In the genomic region with DNA sequence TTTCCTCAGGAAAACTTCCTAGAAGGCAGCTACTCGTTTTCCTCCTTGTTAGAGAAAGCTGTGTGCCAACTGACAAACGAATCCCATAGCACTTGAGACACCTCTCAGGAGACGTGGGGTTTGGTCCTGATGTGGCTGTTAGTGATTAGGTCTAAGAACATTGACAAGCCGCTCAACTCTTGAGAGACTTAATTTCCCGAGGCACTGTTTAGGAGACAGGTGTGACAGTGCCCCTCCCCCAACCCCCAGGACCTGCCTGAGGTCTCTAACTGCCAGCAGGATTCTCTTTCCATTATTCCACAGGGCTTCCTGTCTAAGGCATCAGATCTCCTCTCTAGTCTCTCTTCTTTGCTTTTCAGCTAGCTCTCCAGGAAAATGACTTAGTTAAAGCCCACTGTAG, we compare ENCODE assay signal across 20 mouse cellular contexts. TPM values are rescaled to one million over a fixed set of nuclear protein-coding genes. Genes with fewer than 3 reads are reported as not detected.
A peak's percentile ranks its signal among the peaks of the same experiment; 100 is the strongest.
DNase-seq lines count a peak whose midpoint lies in the region; ATAC-seq and TF ChIP-seq lines count a peak whose summit lies in the region.
"Had no signal": no experiment of that assay in that cellular context is flagged by ENCODE, and none has a peak within 500 bp of the region (broad histone marks: within the 10 kb centered on the region; RNA-seq: fewer than 3 reads in every experiment).

No protein-coding gene starts in this region.

- no peak for ATAC-seq in hindbrain, embryonic 13.5 days (ENCODE audit: low FRiP score)
- ATAC-seq in hindbrain, embryonic 11.5 days (ENCODE audit: low FRiP score) = no peak
- ATAC-seq: forebrain, embryonic 16.5 days; inflammation-experienced regulatory T-cells, adult 6 months had no signal

- H3K27ac ChIP-seq in hindbrain, embryonic 13.5 days = 0 out of 2 replicates have a peak overlapping the region, but pooled peaks have one; percentile 55
- no peak overlapping the region for H3K27ac ChIP-seq in hindbrain, embryonic 11.5 days (ENCODE audit: low read depth, low read length)
- peak overlapping the region; percentile 44 for H3K27ac ChIP-seq in testis, adult 2 months (ENCODE audit: control insufficient read depth, insufficient read depth, low read depth, low read length)
- H3K27ac ChIP-seq: embryonic facial prominence, embryonic 15.5 days; heart, embryonic 13.5 days; liver, embryonic 14.5 days; lung, embryonic 15.5 days; macrophage; neural tube, embryonic 12.5 days had no signal

- H3K36me3 ChIP-seq in hindbrain, embryonic 13.5 days = no peaks in the 10 kb centered on the region
- no peaks in the 10 kb centered on the region for H3K36me3 ChIP-seq in hindbrain, embryonic 11.5 days (ENCODE audit: control insufficient read depth, insufficient read depth, low read length)
- no peaks in the 10 kb centered on the region for H3K36me3 ChIP-seq in testis, adult 2 months (ENCODE audit: control insufficient read depth, insufficient read depth, low read length)
- H3K36me3 ChIP-seq: embryonic facial prominence, embryonic 15.5 days; heart, embryonic 13.5 days; lung, embryonic 15.5 days; neural tube, embryonic 12.5 days had no signal

- TF ChIP-seq POLR2A in testis, adult 2 months (IDR thresholded peaks at IDR 0.05; ENCODE audit: control insufficient read depth, low read depth, low read length) = no peak

- no peak overlapping the region for H3K4me2 ChIP-seq in hindbrain, embryonic 13.5 days
- H3K4me2 ChIP-seq in hindbrain, embryonic 11.5 days (replicated peaks; ENCODE audit: low read depth, low read length) = no peak overlapping the region
- H3K4me2 ChIP-seq: embryonic facial prominence, embryonic 15.5 days; heart, embryonic 13.5 days; lung, embryonic 15.5 days; neural tube, embryonic 12.5 days had no signal

- H3K9ac ChIP-seq in hindbrain, embryonic 13.5 days = no peak overlapping the region
- no peak overlapping the region for H3K9ac ChIP-seq in hindbrain, embryonic 11.5 days (ENCODE audit: low read depth, low read length)
- H3K9ac ChIP-seq: embryonic facial prominence, embryonic 15.5 days; heart, embryonic 13.5 days; liver, embryonic 14.5 days; lung, embryonic 15.5 days; neural tube, embryonic 12.5 days had no signal

- peak; percentile 47 to 52 for DNase-seq in cerebellum, adult 18-20 months
- DNase-seq in cerebellum, postnatal 4 days (ENCODE audit: low spot score in 2 of 2) = no peak
- no peak for DNase-seq in hindbrain, embryonic 11.5 days (ENCODE audit: low spot score)
- no peak for DNase-seq in testis, postnatal 10 days (ENCODE audit: low spot score)
- no peak for DNase-seq in frontal cortex, adult 2 months (ENCODE audit: extremely low spot score in 1 of 2, low spot score in 1 of 2)
- DNase-seq: adrenal gland, postnatal 36 days; heart, postnatal 36 days; kidney, adult 2 months; kidney, postnatal 10 days; thymus, postnatal 25 days had no signal

- H3K27me3 ChIP-seq in hindbrain, embryonic 13.5 days = no peaks in the 10 kb centered on the region
- no peaks in the 10 kb centered on the region for H3K27me3 ChIP-seq in hindbrain, embryonic 11.5 days (ENCODE audit: control insufficient read depth, insufficient read depth, low read length)
- H3K27me3 ChIP-seq in testis, adult 2 months (ENCODE audit: control insufficient read depth, insufficient read depth, low read length) = no peaks in the 10 kb centered on the region
- H3K27me3 ChIP-seq: embryonic facial prominence, embryonic 15.5 days; heart, embryonic 13.5 days; lung, embryonic 15.5 days; neural tube, embryonic 12.5 days had no signal

- H3K4me1 ChIP-seq in hindbrain, embryonic 13.5 days (replicated peaks) = peaks cover 29% of the 10 kb centered on the region
- H3K4me1 ChIP-seq in hindbrain, embryonic 11.5 days (replicated peaks; ENCODE audit: control insufficient read depth, insufficient read depth, low read length) = no peaks in the 10 kb centered on the region
- H3K4me1 ChIP-seq in testis, adult 2 months (ENCODE audit: control insufficient read depth, insufficient read depth, low read length) = peaks cover 11% of the 10 kb centered on the region

- WGBS in hindbrain, embryonic 13.5 days = 47% methylated on average over 5 of the region's 5 CpGs
- WGBS in hindbrain, embryonic 11.5 days = 49% methylated on average over 5 of the region's 5 CpGs

- TF ChIP-seq CTCF in testis, adult 2 months (IDR thresholded peaks at IDR 0.05; ENCODE audit: control insufficient read depth, insufficient read depth, insufficient replicate concordance, low read depth, low read length) = no peak

- 0 out of 2 replicates have a peak, but pooled peaks cover 3% of the 10 kb centered on the region for H3K9me3 ChIP-seq in hindbrain, embryonic 13.5 days
- H3K9me3 ChIP-seq in hindbrain, embryonic 11.5 days (ENCODE audit: control insufficient read depth, low read length) = no peaks in the 10 kb centered on the region
- H3K9me3 ChIP-seq: embryonic facial prominence, embryonic 15.5 days; heart, embryonic 13.5 days; lung, embryonic 15.5 days; neural tube, embryonic 12.5 days had no signal

- H3K4me3 ChIP-seq in hindbrain, embryonic 13.5 days = no peak overlapping the region
- no peak overlapping the region for H3K4me3 ChIP-seq in hindbrain, embryonic 11.5 days (ENCODE audit: low read depth, low read length)
- H3K4me3 ChIP-seq in testis, adult 2 months (ENCODE audit: control insufficient read depth, low read depth, low read length) = no peak overlapping the region
- H3K4me3 ChIP-seq: embryonic facial prominence, embryonic 15.5 days; heart, embryonic 13.5 days; lung, embryonic 15.5 days; neural tube, embryonic 12.5 days had no signal

RNA-seq across cellular contexts. Expression of a gene that starts 15.9 kb away (rescaled TPM):
- polyA plus RNA-seq in hindbrain, embryonic 13.5 days (2015; fragmentation: Nextera tagmentation; extraction: Ambion mirVana) = 2.0 and 2.2 TPM in 2 replicates
- 0.71 and 0.77 TPM in 2 replicates for polyA plus RNA-seq in hindbrain, embryonic 11.5 days (2014; fragmentation: Nextera tagmentation; extraction: Ambion mirVana)
- polyA plus RNA-seq in testis, adult 2 months (2012; rRNA removed) = 0.17 and 0.19 TPM in 2 replicates
- 27.0 and 29.0 TPM in 2 replicates for polyA plus RNA-seq in frontal cortex, adult 2 months (2012; rRNA removed)

Comparison
In these comparisons a context has a peak if more than half of its experiments do, and no peak if none do; other contexts are left out.
1. DNase-seq: peak in cerebellum, adult 18-20 months (2 of 2); none in cerebellum, postnatal 4 days (0 of 2), hindbrain, embryonic 11.5 days (single experiment), testis, postnatal 10 days (single experiment) and frontal cortex, adult 2 months (0 of 2).